Mouse (Mus musculus): ENCODE measurements around the gene Zbtb1. TPM values are rescaled to one million over a fixed set of nuclear protein-coding genes. Genes with fewer than 3 reads are reported as not detected.

The Zbtb1 gene
- polyA plus RNA-seq, 1 experiment from 2014 or later: 9.8 TPM

GRCm38 (mm10) chr12:76370831-76371571 is 935 bp downstream of the Zbtb1 start:
- no peaks in the 10 kb centered on the region for H3K36me3 ChIP-seq
- peak overlapping the region; percentile 93 for H3K4me3 ChIP-seq (replicated peaks)
- H3K27ac ChIP-seq (replicated peaks): peak overlapping the region; percentile 100
- WGBS: under 1% methylated on average over 63 of the region's 63 CpGs
- H3K9ac ChIP-seq: peak overlapping the region; percentile 98
- ATAC-seq (ENCODE audit: insufficient number of reproducible peaks, low FRiP score, low TSS enrichment, low read depth): peak; percentile 69
- no peaks in the 10 kb centered on the region for H3K27me3 ChIP-seq
- peaks cover 45% of the 10 kb centered on the region for H3K4me1 ChIP-seq
- no peaks in the 10 kb centered on the region for H3K9me3 ChIP-seq (replicated peaks)
- peak overlapping the region; percentile 76 for H3K4me2 ChIP-seq (replicated peaks)

GRCm38 (mm10) chr12:76372046-76372445 is 2.0 kb downstream of the Zbtb1 start:
- ATAC-seq (ENCODE audit: insufficient number of reproducible peaks, low FRiP score, low TSS enrichment, low read depth): no peak
- no peaks in the 10 kb centered on the region for H3K9me3 ChIP-seq (replicated peaks)
- no peaks in the 10 kb centered on the region for H3K27me3 ChIP-seq
- peak overlapping the region; percentile 76 for H3K4me2 ChIP-seq (replicated peaks)
- 34% methylated on average over 7 of the region's 7 CpGs for WGBS
- H3K4me3 ChIP-seq (replicated peaks): peak overlapping the region; percentile 93
- H3K9ac ChIP-seq: no peak overlapping the region
- no peak overlapping the region for H3K27ac ChIP-seq (replicated peaks)
- no peaks in the 10 kb centered on the region for H3K36me3 ChIP-seq
- H3K4me1 ChIP-seq: peaks cover 42% of the 10 kb centered on the region

- H3K27me3 ChIP-seq: no peaks in the 10 kb centered on the region
- no peaks in the 10 kb centered on the region for H3K9me3 ChIP-seq (replicated peaks)
- no peak overlapping the region for H3K4me3 ChIP-seq (replicated peaks)
- no peaks in the 10 kb centered on the region for H3K36me3 ChIP-seq
- ATAC-seq (ENCODE audit: insufficient number of reproducible peaks, low FRiP score, low TSS enrichment, low read depth): no peak
- no peak overlapping the region for H3K4me2 ChIP-seq (replicated peaks)
- H3K9ac ChIP-seq: no peak overlapping the region
- H3K27ac ChIP-seq (replicated peaks): no peak overlapping the region
- 65% methylated on average over 7 of the region's 7 CpGs for WGBS
- peaks cover 39% of the 10 kb centered on the region for H3K4me1 ChIP-seq
These were observed 3.1 kb downstream of the Zbtb1 start for GRCm38 (mm10) chr12:76372881-76373818.

- H3K4me2 ChIP-seq (replicated peaks): no peak overlapping the region
- no peak overlapping the region for H3K27ac ChIP-seq (replicated peaks)
- 61% methylated on average over 6 of the region's 6 CpGs for WGBS
- no peaks in the 10 kb centered on the region for H3K36me3 ChIP-seq
- ATAC-seq (ENCODE audit: insufficient number of reproducible peaks, low FRiP score, low TSS enrichment, low read depth): no peak
- H3K9me3 ChIP-seq (replicated peaks): no peaks in the 10 kb centered on the region
- peaks cover 31% of the 10 kb centered on the region for H3K4me1 ChIP-seq
- no peaks in the 10 kb centered on the region for H3K27me3 ChIP-seq
- no peak overlapping the region for H3K4me3 ChIP-seq (replicated peaks)
- H3K9ac ChIP-seq: no peak overlapping the region
These were observed 3.9 kb downstream of the Zbtb1 start for GRCm38 (mm10) chr12:76373991-76374390.

- H3K9ac ChIP-seq: no peak overlapping the region
- WGBS: 66% methylated on average over 4 of the region's 4 CpGs
- no peak overlapping the region for H3K4me3 ChIP-seq (replicated peaks)
- no peak overlapping the region for H3K4me2 ChIP-seq (replicated peaks)
- H3K9me3 ChIP-seq (replicated peaks): no peaks in the 10 kb centered on the region
- H3K27me3 ChIP-seq: no peaks in the 10 kb centered on the region
- peaks cover 31% of the 10 kb centered on the region for H3K4me1 ChIP-seq
- ATAC-seq (ENCODE audit: insufficient number of reproducible peaks, low FRiP score, low TSS enrichment, low read depth): no peak
- no peaks in the 10 kb centered on the region for H3K36me3 ChIP-seq
- H3K27ac ChIP-seq (replicated peaks): no peak overlapping the region
These were observed 4.8 kb downstream of the Zbtb1 start for GRCm38 (mm10) chr12:76374911-76375310.

- peaks cover 31% of the 10 kb centered on the region for H3K4me1 ChIP-seq
- no peaks in the 10 kb centered on the region for H3K27me3 ChIP-seq
- ATAC-seq (ENCODE audit: insufficient number of reproducible peaks, low FRiP score, low TSS enrichment, low read depth): no peak
- no peaks in the 10 kb centered on the region for H3K9me3 ChIP-seq (replicated peaks)
- no peak overlapping the region for H3K27ac ChIP-seq (replicated peaks)
- no peak overlapping the region for H3K9ac ChIP-seq
- H3K4me2 ChIP-seq (replicated peaks): no peak overlapping the region
- WGBS: 82% methylated on average over 3 of the region's 3 CpGs
- no peak overlapping the region for H3K4me3 ChIP-seq (replicated peaks)
- H3K36me3 ChIP-seq: no peaks in the 10 kb centered on the region
These were observed 5.4 kb downstream of the Zbtb1 start for GRCm38 (mm10) chr12:76375506-76375905.

- Histone ChIP-seq H3K4me2 (replicated peaks) (no peak overlapping the region), H3K27me3 (no peaks in the 10 kb centered on the region), H3K9me3 (replicated peaks) (no peaks in the 10 kb centered on the region), H3K4me3 (replicated peaks) (no peak overlapping the region), H3K9ac (no peak overlapping the region), H3K36me3 (no peaks in the 10 kb centered on the region), H3K4me1 (peaks cover 26% of the 10 kb centered on the region), H3K27ac (replicated peaks) (no peak overlapping the region)
- 47% methylated on average over 7 of the region's 7 CpGs for WGBS
- ATAC-seq (ENCODE audit: insufficient number of reproducible peaks, low FRiP score, low TSS enrichment, low read depth): no peak
These were observed 6.6 kb downstream of the Zbtb1 start for GRCm38 (mm10) chr12:76376649-76377048.

- Histone ChIP-seq H3K9me3 (replicated peaks) (no peaks in the 10 kb centered on the region), H3K4me1 (peaks cover 22% of the 10 kb centered on the region), H3K4me3 (replicated peaks) (no peak overlapping the region), H3K36me3 (no peaks in the 10 kb centered on the region), H3K27ac (replicated peaks) (no peak overlapping the region), H3K4me2 (replicated peaks) (no peak overlapping the region), H3K27me3 (no peaks in the 10 kb centered on the region), H3K9ac (no peak overlapping the region)
- no peak for ATAC-seq (ENCODE audit: insufficient number of reproducible peaks, low FRiP score, low TSS enrichment, low read depth)
- WGBS: 92% methylated on average over 6 of the region's 6 CpGs
These were observed 7.0 kb downstream of the Zbtb1 start for GRCm38 (mm10) chr12:76377059-76377458.

- H3K9ac ChIP-seq: no peak overlapping the region
- H3K27ac ChIP-seq (replicated peaks): no peak overlapping the region
- 87% methylated on average over 3 of the region's 3 CpGs for WGBS
- H3K4me2 ChIP-seq (replicated peaks): no peak overlapping the region
- no peaks in the 10 kb centered on the region for H3K9me3 ChIP-seq (replicated peaks)
- H3K36me3 ChIP-seq: no peaks in the 10 kb centered on the region
- no peak for ATAC-seq (ENCODE audit: insufficient number of reproducible peaks, low FRiP score, low TSS enrichment, low read depth)
- peaks cover 15% of the 10 kb centered on the region for H3K4me1 ChIP-seq
- no peaks in the 10 kb centered on the region for H3K27me3 ChIP-seq
- H3K4me3 ChIP-seq (replicated peaks): no peak overlapping the region
These were observed 7.7 kb downstream of the Zbtb1 start for GRCm38 (mm10) chr12:76377726-76378125.

- H3K4me3 ChIP-seq (replicated peaks): no peak overlapping the region
- no peak for ATAC-seq (ENCODE audit: insufficient number of reproducible peaks, low FRiP score, low TSS enrichment, low read depth)
- no peaks in the 10 kb centered on the region for H3K27me3 ChIP-seq
- no peaks in the 10 kb centered on the region for H3K36me3 ChIP-seq
- WGBS: 70% methylated on average over 5 of the region's 5 CpGs
- H3K4me1 ChIP-seq: peaks cover 11% of the 10 kb centered on the region; the same call in 1 of the 2 replicates
- H3K27ac ChIP-seq (replicated peaks): no peak overlapping the region
- H3K9ac ChIP-seq: no peak overlapping the region
- no peak overlapping the region for H3K4me2 ChIP-seq (replicated peaks)
- H3K9me3 ChIP-seq (replicated peaks): no peaks in the 10 kb centered on the region
These were observed 8.5 kb downstream of the Zbtb1 start for GRCm38 (mm10) chr12:76378556-76378955.

- 85% methylated on average over 7 of the region's 7 CpGs for whole genome bisulfite sequencing
- Histone ChIP-seq H3K4me2 (replicated peaks) (no peak overlapping the region), H3K4me1 (peaks cover 8% of the 10 kb centered on the region; the same call in 1 of the 2 replicates), H3K36me3 (no peaks in the 10 kb centered on the region), H3K9ac (no peak overlapping the region), H3K27me3 (no peaks in the 10 kb centered on the region), H3K4me3 (replicated peaks) (no peak overlapping the region), H3K9me3 (replicated peaks) (no peaks in the 10 kb centered on the region), H3K27ac (replicated peaks) (no peak overlapping the region)
- no peak for ATAC-seq (ENCODE audit: insufficient number of reproducible peaks, low FRiP score, low TSS enrichment, low read depth)
These were observed 10.1 kb downstream of the Zbtb1 start for GRCm38 (mm10) chr12:76380151-76380550.
